Mouse (Mus musculus) limb, embryonic 12.5 days (tissue): ENCODE results near the gene Thbs3. TPM values are rescaled to one million over a fixed set of nuclear protein-coding genes. Genes with fewer than 3 reads are reported as not detected.
A peak's percentile ranks its signal among the peaks of the same experiment; 100 is the strongest.

Experiments
- ATAC-seq: fragments of 200-750 bp; cut with Nextera tagmentation; 2 replicates; pipeline ENCODE4 v1.8.0; 2017; ENCODE audit warnings: low read depth, moderate TSS enrichment; ENCODE audit not compliant: insufficient number of reproducible peaks, insufficient read depth, low FRiP score, low TSS enrichment
- H3K27ac ChIP-seq: fragments of 300-500 bp; sonication (generic); 2 replicates; pipeline ENCODE4 v1.5.1; 2016; ENCODE audit warnings: mild to moderate bottlenecking, moderate library complexity
- H3K27me3 ChIP-seq: fragments of 300-500 bp; sonication (generic); 2 replicates; pipeline ENCODE4 v1.6.1; 2016; ENCODE audit warnings: mild to moderate bottlenecking, moderate library complexity
- H3K36me3 ChIP-seq: fragments of 300-500 bp; sonication (generic); 2 replicates; pipeline ENCODE4 v1.6.1; 2016; ENCODE audit warnings: mild to moderate bottlenecking, moderate library complexity
- H3K4me1 ChIP-seq: fragments of 300-500 bp; sonication (generic); replicated peaks from 2 replicates; pipeline ENCODE4 v1.6.1; 2016
- H3K4me2 ChIP-seq: fragments of 300-500 bp; sonication (generic); 2 replicates; pipeline ENCODE4 v1.6.1; 2016; ENCODE audit warnings: mild to moderate bottlenecking, moderate library complexity
- H3K4me3 ChIP-seq: fragments of 300-500 bp; sonication (generic); replicated peaks from 2 replicates; pipeline ENCODE4 v1.5.1; 2016; ENCODE audit warnings: mild to moderate bottlenecking
- H3K9ac ChIP-seq: fragments of 300-500 bp; sonication (generic); replicated peaks from 2 replicates; pipeline ENCODE4 v1.6.1; 2016; ENCODE audit warnings: mild to moderate bottlenecking, moderate library complexity
- H3K9me3 ChIP-seq: fragments of 300-500 bp; sonication (generic); 2 replicates; pipeline ENCODE4 v1.6.1; 2016; ENCODE audit warnings: mild to moderate bottlenecking, moderate library complexity
- WGBS: fragments of 180-500 bp; shearing (Covaris S2); methylation state at CpG from one replicate; pipeline ENCODE4 v1.1.7; 2016; 5-methylcytosine and 5-hydroxymethylcytosine counted together
- polyA plus RNA-seq: library from polyadenylated mRNA; unstranded; fragments of >200 nt; fragmentation: Nextera tagmentation; extraction: Ambion mirVana; gene quantifications from 2 replicates; pipeline ENCODE4 v1.2.1, GENCODE M21; 2016

The Thbs3 gene
- 44.2 and 52.7 TPM in 2 replicates for polyA plus RNA-seq

GRCm38 (mm10) chr3:89214681-89215411 lies at the start of gene Thbs3:
TSS of gene Thbs3 (plus strand) at chr3:89215180.
- Histone ChIP-seq H3K4me3 (peak within 1 kb of the TSS; percentile 80), H3K4me1 (peaks cover 27% of the 10 kb centered on the region), H3K9ac (peak within 1 kb of the TSS; percentile 74), H3K4me2 (peak within 1 kb of the TSS; percentile 81), H3K36me3 (peaks cover 37% of the 10 kb centered on the region), H3K27me3 (no peaks in the 10 kb centered on the region), H3K9me3 (no peaks in the 10 kb centered on the region), H3K27ac (peak within 1 kb of the TSS; percentile 99)
- WGBS: 1% methylated on average over 19 of the region's 19 CpGs
- no peak for ATAC-seq

- ATAC-seq: no peak
- H3K9me3 ChIP-seq: no peaks in the 10 kb centered on the region
Measured at GRCm38 (mm10) chr3:89165268-89165870, 49.6 kb upstream of the Thbs3 start.

GRCm38 (mm10) chr3:89166945-89167344 lies 48.0 kb upstream of the Thbs3 start:
- ATAC-seq: no peak
- H3K4me2 ChIP-seq: no peak overlapping the region
- WGBS: 94% methylated on average over 19 of the region's 19 CpGs
- H3K4me3 ChIP-seq: no peak overlapping the region
- H3K9ac ChIP-seq: no peak overlapping the region
- peaks cover 19% of the 10 kb centered on the region for H3K4me1 ChIP-seq
- peaks cover 56% of the 10 kb centered on the region for H3K36me3 ChIP-seq
- H3K27ac ChIP-seq: no peak overlapping the region
- H3K27me3 ChIP-seq: no peaks in the 10 kb centered on the region
- H3K9me3 ChIP-seq: no peaks in the 10 kb centered on the region

More at GRCm38 (mm10) chr3:89165268-89165870, 49.6 kb upstream of the Thbs3 start:
- peaks cover 19% of the 10 kb centered on the region for H3K4me1 ChIP-seq
- H3K27ac ChIP-seq: peak overlapping the region; percentile 98
- peaks cover 40% of the 10 kb centered on the region for H3K36me3 ChIP-seq
- H3K4me2 ChIP-seq: peak overlapping the region; percentile 70
- 14% methylated on average over 12 of the region's 12 CpGs for WGBS
- peak overlapping the region; percentile 93 for H3K4me3 ChIP-seq
- peak overlapping the region; percentile 98 for H3K9ac ChIP-seq
- no peaks in the 10 kb centered on the region for H3K27me3 ChIP-seq

- H3K4me3 ChIP-seq: no peak overlapping the region
- no peak overlapping the region for H3K9ac ChIP-seq
- peaks cover 79% of the 10 kb centered on the region for H3K36me3 ChIP-seq
- no peaks in the 10 kb centered on the region for H3K9me3 ChIP-seq
- no peaks in the 10 kb centered on the region for H3K27me3 ChIP-seq
- no peak for ATAC-seq
- peaks cover 12% of the 10 kb centered on the region for H3K4me1 ChIP-seq
- H3K4me2 ChIP-seq: no peak overlapping the region
- no peak overlapping the region for H3K27ac ChIP-seq
- WGBS: 96% methylated on average over 11 of the region's 11 CpGs
Measured at GRCm38 (mm10) chr3:89174844-89175243, 40.1 kb upstream of the Thbs3 start.

- Histone ChIP-seq H3K36me3 (peaks cover 79% of the 10 kb centered on the region), H3K4me3 (no peak overlapping the region), H3K27me3 (no peaks in the 10 kb centered on the region), H3K4me2 (no peak overlapping the region), H3K9me3 (no peaks in the 10 kb centered on the region), H3K4me1 (peaks cover 12% of the 10 kb centered on the region), H3K9ac (no peak overlapping the region), H3K27ac (no peak overlapping the region)
- ATAC-seq: no peak
- WGBS: 92% methylated on average over 10 of the region's 10 CpGs
Measured at GRCm38 (mm10) chr3:89175544-89175943, 39.4 kb upstream of the Thbs3 start.

GRCm38 (mm10) chr3:89176421-89176820 lies 38.6 kb upstream of the Thbs3 start:
- peak overlapping the region; percentile 87; the same call in 1 of the 2 replicates for H3K4me2 ChIP-seq
- H3K36me3 ChIP-seq: peaks cover 79% of the 10 kb centered on the region
- H3K9me3 ChIP-seq: no peaks in the 10 kb centered on the region
- WGBS: 87% methylated on average over 7 of the region's 7 CpGs
- H3K4me3 ChIP-seq: no peak overlapping the region; the same call in 1 of the 2 replicates
- H3K4me1 ChIP-seq: peaks cover 12% of the 10 kb centered on the region
- ATAC-seq: no peak
- H3K9ac ChIP-seq: no peak overlapping the region
- peak overlapping the region; percentile 50; the same call in 1 of the 2 replicates for H3K27ac ChIP-seq
- H3K27me3 ChIP-seq: no peaks in the 10 kb centered on the region

- H3K27ac ChIP-seq: peak within 1 kb of the TSS; percentile 77
- H3K4me3 ChIP-seq: peak within 1 kb of the TSS; percentile 61
- H3K9ac ChIP-seq: peak within 1 kb of the TSS; percentile 82
- peaks cover 79% of the 10 kb centered on the region for H3K36me3 ChIP-seq
- under 1% methylated on average over 43 of the region's 43 CpGs for WGBS
- H3K4me2 ChIP-seq: peak within 1 kb of the TSS; percentile 87
- H3K27me3 ChIP-seq: no peaks in the 10 kb centered on the region
- H3K9me3 ChIP-seq: no peaks in the 10 kb centered on the region
- ATAC-seq: peak; percentile 94
- H3K4me1 ChIP-seq: peaks cover 12% of the 10 kb centered on the region
Measured at GRCm38 (mm10) chr3:89177242-89178106, 37.5 kb upstream of the Thbs3 start, which contains the start of gene Scamp3. TSS of gene Scamp3 (plus strand) at chr3:89177473.

- Histone ChIP-seq H3K27ac (peak overlapping the region; percentile 77), H3K9me3 (no peaks in the 10 kb centered on the region), H3K4me2 (peak overlapping the region; percentile 87), H3K9ac (peak overlapping the region; percentile 82), H3K4me3 (peak overlapping the region; percentile 61), H3K36me3 (peaks cover 74% of the 10 kb centered on the region), H3K27me3 (no peaks in the 10 kb centered on the region), H3K4me1 (peaks cover 15% of the 10 kb centered on the region)
- WGBS: 9% methylated on average over 6 of the region's 6 CpGs
- ATAC-seq: no peak
Measured at GRCm38 (mm10) chr3:89178107-89178385, 36.9 kb upstream of the Thbs3 start.

GRCm38 (mm10) chr3:89179056-89179455 lies 35.9 kb upstream of the Thbs3 start:
- 92% methylated on average over 11 of the region's 11 CpGs for WGBS
- peak overlapping the region; percentile 87; the same call in 1 of the 2 replicates for H3K4me2 ChIP-seq

GRCm38 (mm10) chr3:89181749-89182500 lies 33.1 kb upstream of the Thbs3 start:
- Histone ChIP-seq H3K27ac (peak overlapping the region; percentile 45; the same call in 1 of the 2 replicates), H3K4me2 (no peak overlapping the region), H3K9ac (no peak overlapping the region), H3K36me3 (peaks cover 40% of the 10 kb centered on the region), H3K4me3 (no peak overlapping the region), H3K27me3 (no peaks in the 10 kb centered on the region), H3K9me3 (no peaks in the 10 kb centered on the region), H3K4me1 (peaks cover 41% of the 10 kb centered on the region)
- WGBS: 91% methylated on average over 27 of the region's 27 CpGs
- ATAC-seq: no peak

More at GRCm38 (mm10) chr3:89179056-89179455, 35.9 kb upstream of the Thbs3 start:
- H3K36me3 ChIP-seq: peaks cover 64% of the 10 kb centered on the region
- no peak overlapping the region for H3K27ac ChIP-seq
- H3K4me1 ChIP-seq: peaks cover 24% of the 10 kb centered on the region
- no peak overlapping the region for H3K9ac ChIP-seq
- no peaks in the 10 kb centered on the region for H3K27me3 ChIP-seq
- ATAC-seq: no peak
- H3K4me3 ChIP-seq: no peak overlapping the region; the same call in 1 of the 2 replicates
- H3K9me3 ChIP-seq: no peaks in the 10 kb centered on the region
